Mouse (Mus musculus) layer of hippocampus, adult 18-20 months (tissue): Measurements from ENCODE around the gene Ank3. TPM values are rescaled to one million over a fixed set of nuclear protein-coding genes. Genes with fewer than 3 reads are reported as not detected.
A peak's percentile ranks its signal among the peaks of the same experiment; 100 is the strongest.

Source experiments
- DNase-seq, 2 experiments: peaks; one replicate each; pipeline ENCODE4 v3.0.0; 2022; ENCODE audit warnings: low spot score in 2 of 2
- total RNA-seq, 2 experiments: library from RNA; stranded (reverse); gene quantifications; 2 replicates each; pipeline ENCODE4 v1.2.3; 2021

The Ank3 gene
- total RNA-seq, 2 experiments from 2014 or later = 414 to 427 TPM

DNA sequence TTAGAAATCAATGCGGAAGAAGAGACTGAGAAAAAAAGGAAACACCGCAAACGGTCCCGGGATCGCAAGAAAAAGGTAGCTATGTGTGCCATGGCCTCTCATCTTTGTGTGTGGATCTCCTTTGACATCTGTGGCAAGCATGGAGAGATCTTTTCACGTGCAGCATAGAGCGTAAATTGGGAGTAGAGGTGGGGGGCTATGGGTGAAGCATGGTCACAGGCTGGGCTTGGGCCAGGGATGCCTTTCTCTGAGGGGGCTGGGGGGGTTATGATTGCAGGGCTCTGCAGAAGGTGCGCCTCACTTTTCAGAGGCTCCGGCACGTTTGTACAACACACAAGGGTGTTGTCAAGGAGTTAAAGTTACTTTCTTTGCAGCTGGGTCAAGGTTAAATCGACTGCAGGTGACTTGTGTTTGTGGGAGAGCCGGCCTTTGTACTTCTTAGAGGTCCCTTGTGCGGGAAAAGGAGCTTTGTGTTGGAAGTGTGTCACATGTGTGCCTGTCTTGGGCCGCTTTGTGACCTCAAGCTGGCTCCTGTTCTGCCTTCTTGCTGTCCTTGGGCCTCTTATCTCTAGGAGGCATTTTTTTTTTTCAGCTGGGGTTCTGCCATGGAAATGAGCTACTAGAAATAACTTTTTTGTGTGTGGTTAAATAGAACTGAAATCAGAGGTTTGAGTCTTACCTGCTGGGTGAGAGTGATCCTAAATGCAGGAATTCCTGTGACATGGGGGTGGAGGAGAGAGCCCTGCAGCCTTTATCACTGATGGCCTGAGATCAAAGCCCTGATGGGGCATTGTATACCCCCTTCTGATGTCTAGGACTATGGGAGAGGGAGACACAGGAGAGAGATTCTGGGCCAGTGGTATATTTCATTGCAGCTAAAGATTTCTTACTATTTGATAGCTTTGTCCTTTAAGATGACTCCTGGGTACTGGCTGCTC is 308.5 kb downstream of the Ank3 start:
- DNase-seq = no peak

DNA sequence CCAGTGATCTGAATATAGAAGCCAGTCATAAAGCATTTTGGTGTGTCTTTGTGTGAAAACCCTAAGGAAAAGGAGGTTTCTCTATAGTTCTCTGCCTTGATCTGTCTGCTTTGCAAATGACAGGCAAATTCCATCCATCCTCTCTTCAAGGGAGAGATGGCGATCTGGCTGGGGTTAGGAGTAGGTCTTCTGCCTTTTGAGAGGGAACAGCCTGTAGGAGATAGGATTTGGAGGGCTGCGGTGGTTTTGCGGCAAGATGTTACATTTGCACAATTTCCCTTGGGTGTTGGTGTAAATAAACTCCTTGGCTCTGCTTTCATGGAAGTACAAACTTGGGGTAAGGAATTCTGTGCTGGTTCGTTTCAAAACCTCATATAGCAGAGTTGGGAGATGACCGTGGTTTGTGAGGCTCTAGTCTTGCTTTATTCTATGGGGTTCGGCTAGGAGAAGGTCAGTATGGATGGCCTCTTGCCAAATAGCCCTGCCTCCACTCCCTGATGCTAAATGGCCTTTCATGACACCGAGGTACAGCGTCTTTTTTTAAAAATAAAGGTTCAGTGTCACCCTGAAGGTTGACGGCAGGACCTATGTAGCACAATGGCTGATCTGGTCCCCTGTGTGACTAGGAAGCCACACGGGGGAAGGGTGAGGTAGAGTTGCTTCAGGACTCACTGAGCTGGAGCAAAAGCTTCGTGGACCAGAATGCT is 309.4 kb downstream of the Ank3 start:
- DNase-seq = no peak

- no peak for DNase-seq
Observed at GRCm38 (mm10) chr10:69709631-69710030, 311.1 kb downstream of the Ank3 start.

- DNase-seq = peak; percentile 56 to 69
Observed at GRCm38 (mm10) chr10:69710802-69711201, 312.2 kb downstream of the Ank3 start.

GRCm38 (mm10) chr10:69716907-69717306 is 318.3 kb downstream of the Ank3 start:
- DNase-seq = no peak

- no peak for DNase-seq
Observed at GRCm38 (mm10) chr10:69719421-69719820, 320.8 kb downstream of the Ank3 start.

GRCm38 (mm10) chr10:69719901-69720415 is 321.4 kb downstream of the Ank3 start:
- no peak for DNase-seq

DNA sequence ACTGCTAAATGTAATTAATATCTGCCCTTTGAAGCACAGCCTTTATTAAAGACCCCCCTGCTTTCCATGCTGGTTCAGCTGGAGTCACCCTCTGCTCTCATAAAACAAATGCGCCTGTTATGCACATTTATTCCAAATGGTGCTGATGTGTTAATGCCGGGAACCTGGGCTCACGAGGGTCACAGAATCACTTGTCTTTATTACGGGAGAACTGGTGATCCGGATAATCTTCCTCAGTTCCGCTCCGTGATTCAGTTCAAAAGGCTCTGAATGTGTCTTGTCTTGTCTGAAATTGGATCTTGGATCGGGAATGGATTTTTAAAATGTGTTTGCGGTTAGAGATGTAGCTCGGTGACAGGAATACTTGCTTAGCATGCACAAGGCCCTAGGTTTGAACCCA is 321.9 kb downstream of the Ank3 start:
- DNase-seq = no peak

- DNase-seq = no peak
Observed at GRCm38 (mm10) chr10:69720899-69721490, 322.4 kb downstream of the Ank3 start.

GRCm38 (mm10) chr10:69724159-69724558 is 325.6 kb downstream of the Ank3 start:
- DNase-seq = no peak

GRCm38 (mm10) chr10:69725078-69725477 is 326.5 kb downstream of the Ank3 start:
- no peak for DNase-seq

- no peak for DNase-seq
Observed at GRCm38 (mm10) chr10:69726265-69726664, 327.7 kb downstream of the Ank3 start.

- DNase-seq = no peak
Observed at GRCm38 (mm10) chr10:69726806-69727205, 328.2 kb downstream of the Ank3 start.

- no peak for DNase-seq
Observed at GRCm38 (mm10) chr10:69728876-69729275, 330.3 kb downstream of the Ank3 start.

- DNase-seq = peak in 1 of 2 experiments; percentile 70
Observed at GRCm38 (mm10) chr10:69730351-69730871, 331.8 kb downstream of the Ank3 start.

GRCm38 (mm10) chr10:69731341-69731740 is 332.8 kb downstream of the Ank3 start:
- DNase-seq = no peak

DNA sequence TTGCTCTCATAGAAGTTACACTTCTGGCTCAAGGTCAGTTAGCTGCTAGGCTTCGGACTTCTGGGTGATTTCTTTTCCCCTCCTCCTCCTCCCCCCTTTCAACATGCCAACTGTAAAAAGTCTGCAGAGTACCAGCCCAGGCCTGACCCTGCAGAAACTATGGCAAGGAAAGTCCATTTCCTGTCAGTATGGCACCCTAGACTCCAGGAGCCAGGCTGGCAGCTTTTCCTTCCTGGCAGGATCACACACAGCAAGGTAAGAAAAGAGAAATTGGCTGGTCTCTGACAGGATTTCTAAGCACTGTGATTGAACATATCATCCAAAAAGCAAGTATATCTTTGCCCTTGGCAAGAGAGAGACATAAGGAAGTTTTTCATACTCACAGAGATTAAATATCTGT is 333.3 kb downstream of the Ank3 start:
- no peak for DNase-seq

- no peak for DNase-seq
Observed at GRCm38 (mm10) chr10:69736241-69736640, 337.7 kb downstream of the Ank3 start.

DNA sequence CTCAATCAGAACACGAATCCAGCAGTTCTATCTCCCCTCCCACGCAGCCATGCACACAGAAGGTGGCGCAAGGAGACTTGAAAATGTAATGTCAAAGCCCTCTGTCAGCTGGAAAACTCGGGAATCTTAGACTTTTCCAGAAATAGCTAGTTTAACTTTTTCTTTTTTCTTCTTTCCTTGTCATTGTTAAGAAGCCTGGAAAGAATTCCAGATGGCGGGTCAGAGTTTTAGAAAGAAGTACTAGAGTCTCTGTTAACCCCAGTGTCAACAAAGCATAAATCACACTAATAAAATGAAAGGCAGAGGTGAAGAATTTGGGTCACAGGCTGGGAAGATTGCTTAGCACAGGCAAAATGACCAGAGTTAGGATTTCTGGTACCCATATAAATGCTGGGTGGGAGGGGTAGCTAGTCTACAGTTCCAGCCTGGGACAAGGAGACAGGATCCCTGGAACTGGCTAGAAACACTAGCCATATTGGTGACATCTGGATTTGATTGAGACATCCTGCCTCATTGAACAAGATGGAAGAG is 340.2 kb downstream of the Ank3 start:
- DNase-seq = no peak

- no peak for DNase-seq
Observed at GRCm38 (mm10) chr10:69742528-69742927, 344.0 kb downstream of the Ank3 start.

DNA sequence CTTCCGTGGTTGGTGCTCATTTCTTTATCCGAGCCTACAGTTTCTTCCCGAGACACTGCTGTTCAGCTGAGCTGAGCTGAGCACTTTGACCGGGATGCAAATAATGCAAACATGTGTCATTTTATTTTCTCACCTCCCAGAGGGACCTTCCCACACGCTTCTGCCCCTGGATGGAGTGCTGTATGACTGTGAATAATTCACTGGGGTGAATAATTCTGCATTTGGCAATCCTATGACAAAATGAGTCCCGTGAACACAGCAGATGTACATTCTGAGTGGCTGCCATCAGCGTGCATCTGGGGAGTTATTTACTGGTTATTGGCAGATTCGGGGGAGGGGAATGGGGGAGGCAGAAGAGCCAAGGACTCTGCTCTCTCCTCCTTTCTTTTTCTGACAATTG is 345.6 kb downstream of the Ank3 start:
- DNase-seq = peak; percentile 66 to 90
